Mouse (Mus musculus): ENCODE data around the gene Cngb1. TPM values are rescaled to one million over a fixed set of nuclear protein-coding genes. Genes with fewer than 3 reads are reported as not detected.
"Not testable (repeated sequence)": the region's sequence is repeated elsewhere in the genome, so short reads cannot be mapped to it uniquely, and the experiment has no call there.

Gene Cngb1
- polyA plus RNA-seq, 1 experiment, result 0.46 TPM

DNA sequence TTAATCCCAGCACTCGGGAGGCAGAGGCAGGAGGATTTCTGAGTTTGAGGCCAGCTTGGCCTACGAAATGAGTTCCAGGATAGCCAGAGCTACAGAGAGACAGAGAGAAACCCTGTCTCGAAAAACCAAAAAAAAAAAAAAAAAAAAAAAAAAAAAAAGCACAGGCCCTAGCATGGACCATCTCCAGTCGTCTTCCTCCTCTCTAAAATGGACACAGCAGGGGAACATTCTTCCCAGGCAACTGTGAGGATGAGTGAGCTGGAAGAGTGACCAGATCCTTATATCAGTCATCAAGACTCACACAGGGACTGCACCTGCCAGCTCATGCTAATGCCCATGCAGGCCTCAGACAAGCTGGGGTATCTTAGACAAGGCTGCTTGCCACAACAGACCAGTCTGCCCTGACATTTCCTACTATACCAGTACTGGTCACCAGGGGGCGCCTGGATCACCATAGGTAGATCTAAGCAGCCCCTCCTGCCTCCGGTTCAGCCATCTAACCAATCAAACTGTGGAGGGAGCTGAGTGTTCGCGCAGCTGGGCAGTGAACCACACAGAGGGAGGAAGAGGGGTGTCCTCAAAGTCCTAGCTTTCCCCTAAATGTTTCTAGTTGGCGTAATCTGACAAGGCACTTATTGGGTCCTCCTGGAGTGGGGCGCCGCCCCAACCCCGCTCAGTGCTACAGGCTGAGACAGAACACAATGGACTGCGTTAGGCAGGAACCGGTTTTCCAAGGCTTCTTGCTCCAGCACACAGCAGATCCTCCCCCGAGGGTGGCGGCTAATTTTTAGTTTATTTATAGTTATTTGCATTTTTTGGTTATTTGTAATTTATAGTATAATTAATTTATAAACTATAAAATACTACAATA, 51.6 kb downstream of the Cngb1 start:
- DNase-seq (ENCODE audit: extremely low spot score in 1 of 2, low spot score in 1 of 2), result peak; percentile 95 to 100

DNA sequence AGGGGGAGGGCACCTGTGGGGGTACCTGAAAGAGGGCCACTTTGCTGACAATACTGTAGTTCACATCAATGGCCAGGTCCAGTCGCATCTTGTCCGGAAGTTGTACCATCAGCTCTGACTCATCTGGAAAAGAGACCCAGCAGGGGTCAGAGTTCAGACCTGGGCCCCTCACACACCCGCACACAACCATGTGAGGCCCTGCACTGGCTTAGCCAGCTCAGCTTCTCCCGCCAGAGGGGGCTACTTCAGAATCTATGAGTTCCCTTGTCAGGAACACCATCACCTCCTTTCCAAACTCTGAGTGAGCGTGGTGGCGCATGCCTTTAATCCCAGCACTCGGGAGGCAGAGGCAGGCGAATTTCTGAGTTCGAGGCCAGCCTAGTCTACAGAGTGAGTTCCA, 54.3 kb downstream of the Cngb1 start:
- DNase-seq (ENCODE audit: extremely low spot score in 1 of 2, low spot score in 1 of 2), result no peak

DNA sequence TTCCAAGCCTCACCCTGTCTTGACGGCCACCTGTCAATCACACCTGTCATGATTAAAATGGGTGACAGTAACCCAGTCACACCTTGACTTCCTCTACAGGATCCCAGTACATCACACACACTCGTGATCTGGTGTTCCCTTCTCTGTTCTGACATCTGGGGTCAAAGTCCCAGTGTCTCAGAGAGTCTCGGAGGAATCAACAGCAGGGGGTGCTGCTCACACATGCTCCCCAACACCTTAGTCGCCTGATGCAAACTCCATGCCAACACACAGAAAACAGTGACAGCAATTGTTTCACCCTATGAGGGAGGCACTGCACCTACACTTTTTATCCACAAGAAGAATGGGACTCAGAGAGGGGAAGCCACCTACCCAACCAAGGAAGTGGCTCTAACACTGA, 56.5 kb downstream of the Cngb1 start:
- DNase-seq (ENCODE audit: extremely low spot score in 1 of 2, low spot score in 1 of 2), result no peak

DNA sequence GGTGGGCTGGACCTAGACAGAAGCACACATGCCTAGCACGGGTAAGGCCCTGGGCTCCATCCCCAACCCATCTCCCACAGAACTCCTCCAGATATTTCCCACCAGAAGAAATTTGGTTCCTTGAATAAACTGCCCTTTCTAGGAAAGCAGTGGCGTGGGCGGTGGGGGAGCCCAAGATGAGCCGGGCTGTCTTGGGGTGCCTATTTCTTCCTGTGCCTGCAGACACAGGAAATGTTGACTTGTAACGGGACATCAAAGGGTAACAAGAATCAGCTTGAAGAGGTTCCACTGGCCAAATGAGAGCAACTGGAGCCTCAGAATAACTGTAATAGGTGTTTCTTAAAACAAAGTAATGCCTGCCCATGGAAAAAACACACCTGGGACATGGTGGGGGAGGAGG, 59.1 kb downstream of the Cngb1 start:
- DNase-seq (ENCODE audit: extremely low spot score in 1 of 2, low spot score in 1 of 2), result no peak

DNA sequence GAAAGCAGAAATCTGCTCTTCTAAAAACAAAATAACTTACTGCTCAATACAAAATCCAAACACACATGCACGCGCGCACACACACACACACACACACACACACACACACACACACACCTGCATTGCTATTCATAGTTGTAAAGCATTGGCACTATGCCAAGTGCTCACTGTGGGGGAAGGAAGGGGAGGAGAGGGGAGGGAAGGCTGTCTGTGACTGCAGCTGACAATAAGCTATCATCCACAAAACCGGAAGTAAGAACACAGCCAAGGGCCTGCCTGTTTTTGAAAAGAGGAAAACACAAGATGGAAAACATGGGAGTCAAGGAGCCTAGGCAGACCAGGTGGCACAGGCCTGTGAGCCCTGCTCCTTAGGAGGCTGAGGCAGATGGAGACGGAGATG, 61.2 kb downstream of the Cngb1 start:
- peak in 1 of 2 experiments; percentile 21 for DNase-seq (ENCODE audit: extremely low spot score in 1 of 2, low spot score in 1 of 2)

DNA sequence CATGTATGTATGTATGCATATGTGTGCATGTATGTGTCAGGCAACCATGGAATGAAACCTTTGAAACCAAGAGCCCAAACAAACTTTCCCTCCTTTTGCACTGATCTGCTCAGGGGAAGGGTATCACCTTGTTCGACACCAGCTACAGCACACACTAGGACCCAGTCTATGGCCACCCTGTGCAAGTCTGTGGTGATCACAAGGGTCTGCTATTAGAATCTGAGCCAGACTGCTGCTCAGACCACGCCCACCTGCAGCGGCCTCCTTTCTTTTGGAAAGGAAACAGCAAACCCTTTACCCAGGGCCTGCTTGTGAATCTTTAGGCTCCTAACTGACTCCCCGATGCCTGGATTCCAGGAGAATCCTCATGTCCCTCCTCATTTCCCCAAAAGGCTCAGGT, 62.5 kb downstream of the Cngb1 start:
- no peak for DNase-seq (ENCODE audit: extremely low spot score in 1 of 2, low spot score in 1 of 2)

DNA sequence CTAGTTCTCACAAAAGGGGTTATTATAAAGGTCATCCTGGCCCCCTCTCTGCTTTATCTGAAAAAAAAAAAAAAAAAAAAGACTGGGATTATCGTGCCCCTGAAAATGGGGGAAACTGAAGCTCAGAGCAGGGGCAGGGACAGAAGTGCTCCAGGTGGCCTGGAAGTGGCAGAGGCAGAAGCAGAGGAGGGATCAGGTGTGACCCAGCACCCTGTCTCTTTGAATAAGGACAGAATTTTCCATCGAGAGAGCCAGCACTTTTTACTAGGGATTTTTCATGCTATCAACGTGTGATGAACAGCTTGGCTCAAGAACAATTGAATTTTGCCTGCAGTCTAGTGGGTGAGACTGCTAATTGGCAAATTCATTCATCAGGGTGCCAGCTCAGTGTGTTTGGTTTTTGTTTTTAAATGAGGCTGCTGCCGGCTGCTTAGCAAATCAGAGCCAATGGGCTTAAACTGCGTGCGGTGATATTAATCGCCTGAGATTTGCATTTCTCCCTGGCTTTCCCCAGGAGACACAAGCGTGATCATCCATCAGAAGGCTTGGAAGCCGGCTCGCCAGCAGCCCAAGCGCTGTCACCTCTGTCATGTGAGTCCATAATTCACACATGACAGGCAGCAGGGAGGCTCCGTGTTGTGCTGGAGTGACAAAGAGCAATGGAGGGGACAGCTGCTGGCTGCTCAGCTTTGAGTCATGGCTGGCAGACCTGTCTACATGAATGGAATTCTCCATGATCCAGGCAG, 63.4 kb downstream of the Cngb1 start:
- DNase-seq (ENCODE audit: extremely low spot score in 1 of 2, low spot score in 1 of 2), result peak in 1 of 2 experiments; percentile 55

DNA sequence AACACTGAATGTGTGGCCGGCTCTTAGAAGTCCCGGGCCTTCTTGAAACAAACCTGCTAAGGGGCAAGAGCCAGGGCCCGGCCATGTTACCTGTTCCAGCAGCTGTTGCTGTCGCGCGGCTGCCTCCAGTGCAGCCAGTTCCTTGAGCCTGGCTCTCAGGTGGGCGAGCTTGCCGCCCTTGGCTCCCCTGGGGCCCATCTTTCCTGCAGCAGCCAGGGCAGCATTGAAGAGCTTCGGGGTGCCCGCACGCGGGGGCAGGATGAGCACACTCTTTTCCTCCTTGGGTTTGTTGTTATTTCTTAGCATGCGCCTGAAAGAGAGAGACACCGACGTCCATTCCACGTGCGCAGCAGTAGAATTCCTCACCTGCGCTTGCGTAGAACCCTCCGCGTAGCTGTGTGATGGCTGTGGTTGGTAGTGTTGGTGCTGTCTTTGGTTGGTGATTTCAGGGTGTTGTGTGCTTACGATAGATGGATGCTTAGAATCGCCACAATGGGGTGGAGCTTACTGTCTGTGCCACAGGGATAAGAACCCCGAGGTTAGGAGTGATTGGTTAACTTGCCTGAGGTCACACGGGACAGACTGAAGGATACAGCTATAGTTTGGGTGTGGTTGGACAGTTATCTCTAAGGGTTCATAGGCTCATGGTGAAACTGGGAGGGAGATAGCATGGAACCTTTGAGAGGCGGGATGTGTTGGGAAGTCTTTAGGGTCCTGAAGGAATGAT, 64.1 kb downstream of the Cngb1 start:
- DNase-seq (ENCODE audit: extremely low spot score in 1 of 2, low spot score in 1 of 2), result no peak

DNA sequence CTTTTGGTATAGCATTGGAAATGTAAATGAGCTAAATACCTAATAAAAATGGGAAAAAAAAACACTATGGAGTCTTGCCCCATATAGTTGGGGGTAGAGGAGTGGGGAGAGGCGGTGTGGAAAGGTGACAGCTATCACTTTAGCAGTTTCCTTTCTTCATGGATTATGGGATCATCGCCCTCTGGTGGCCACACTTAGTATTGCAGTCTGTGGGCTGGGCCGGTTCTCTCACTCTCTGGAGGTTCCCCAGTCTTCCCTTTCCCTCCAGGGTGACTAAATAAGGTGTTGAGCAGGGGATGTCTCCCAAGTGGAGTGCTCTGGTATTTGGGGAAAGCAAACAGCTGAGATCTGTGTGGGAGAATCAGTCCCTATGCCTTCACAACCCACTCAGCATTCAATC, 70.7 kb downstream of the Cngb1 start:
- peak; percentile 30 to 89 for DNase-seq (ENCODE audit: extremely low spot score in 1 of 2, low spot score in 1 of 2)

DNA sequence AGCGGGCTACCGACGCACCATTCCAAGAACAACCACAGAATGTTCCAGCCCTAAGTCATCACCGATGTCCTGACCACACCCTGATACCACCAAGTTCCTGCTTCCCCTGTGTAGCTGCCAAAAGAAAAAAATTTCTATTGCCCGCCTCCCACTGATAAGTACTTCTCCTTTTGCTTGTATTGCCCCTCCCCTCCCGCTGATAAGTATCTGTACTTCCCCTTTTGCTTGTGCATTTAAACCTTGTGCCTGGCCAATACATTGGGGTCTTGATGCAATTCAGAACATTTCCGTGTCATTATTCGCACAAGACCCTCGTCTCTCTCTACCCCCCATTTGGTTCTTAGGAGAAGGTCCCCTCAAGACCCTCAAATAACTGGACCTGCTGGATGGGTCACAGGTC, 76.3 kb downstream of the Cngb1 start:
- DNase-seq (ENCODE audit: extremely low spot score in 1 of 2, low spot score in 1 of 2), result not testable (repeated sequence)

DNA sequence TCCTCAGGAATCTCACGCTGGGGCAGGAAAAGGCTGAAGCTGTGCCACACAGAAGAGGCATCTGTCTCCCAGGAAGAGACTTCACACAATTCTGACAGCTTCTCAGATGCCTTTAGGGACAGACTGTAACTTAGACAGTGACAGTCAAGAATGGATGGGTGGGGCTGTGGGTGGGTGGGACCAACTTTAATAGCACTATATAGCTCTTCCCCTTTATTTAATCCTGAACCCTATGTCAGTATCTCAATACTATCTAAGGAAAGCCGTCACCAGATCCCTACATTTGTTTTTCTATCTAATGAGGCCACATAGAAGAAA, 79.3 kb downstream of the Cngb1 start:
- no peak for DNase-seq (ENCODE audit: extremely low spot score in 1 of 2, low spot score in 1 of 2)

DNA sequence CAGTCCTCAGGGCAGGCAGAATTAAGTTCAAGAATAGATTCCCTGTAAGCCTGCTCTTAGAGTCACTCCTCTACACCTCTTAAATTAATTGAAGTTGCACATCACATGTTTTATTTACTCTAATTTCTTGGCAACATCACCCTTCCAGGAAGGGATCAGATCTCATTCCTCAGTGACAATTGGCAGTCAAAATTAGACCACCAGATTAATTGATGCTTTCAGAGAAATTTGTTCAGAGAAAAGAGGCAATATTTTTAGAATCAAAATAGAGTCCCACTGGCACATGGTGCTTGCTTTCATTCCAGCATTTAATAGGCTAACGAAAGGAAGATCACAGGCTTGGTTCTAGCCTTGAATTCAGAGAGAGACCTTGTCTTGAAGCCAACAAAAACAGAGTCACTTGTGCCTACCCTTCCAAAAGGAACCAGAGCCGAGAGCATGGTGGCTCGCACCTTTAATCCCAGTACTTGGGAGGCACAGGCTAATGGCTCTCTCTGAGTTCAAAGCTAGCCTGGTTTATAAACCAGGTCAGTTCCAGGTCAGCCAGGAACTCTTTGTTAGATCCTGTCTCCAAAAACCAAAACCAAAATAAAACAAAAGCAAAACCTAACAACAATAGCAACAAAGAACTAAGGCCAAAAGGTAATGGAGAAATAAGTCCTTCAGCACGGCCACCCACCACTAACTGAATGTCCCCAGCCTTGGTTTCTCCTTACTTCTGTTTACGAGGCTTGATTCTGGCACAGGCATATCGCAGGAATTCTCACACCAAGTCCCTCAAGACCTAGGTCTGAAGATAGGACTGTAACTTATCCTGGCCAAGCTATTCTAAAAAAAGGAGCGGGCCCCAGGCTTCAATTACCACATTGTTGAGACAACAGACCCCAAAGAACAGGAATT, 79.9 kb downstream of the Cngb1 start:
- DNase-seq (ENCODE audit: extremely low spot score in 1 of 2, low spot score in 1 of 2), result no peak

DNA sequence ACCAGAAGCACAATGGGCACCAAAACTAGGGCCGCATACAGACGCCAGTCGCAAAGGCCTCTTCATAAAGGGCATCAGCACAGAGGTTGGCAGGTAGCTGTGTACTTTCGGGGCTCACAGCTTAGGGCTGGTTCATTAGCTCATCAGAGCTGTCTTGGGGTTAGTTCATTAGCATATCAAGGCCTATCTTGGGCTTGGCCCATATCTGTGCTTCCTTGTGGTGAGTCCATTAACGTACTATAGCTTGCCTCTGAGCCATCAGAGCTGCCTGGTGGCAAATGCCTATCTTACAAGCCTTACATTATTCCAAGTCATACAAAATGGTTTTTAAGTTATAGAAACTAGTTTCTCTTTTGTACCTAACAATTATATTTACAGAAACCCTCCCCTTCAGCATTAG, 82.4 kb downstream of the Cngb1 start:
- DNase-seq (ENCODE audit: extremely low spot score in 1 of 2, low spot score in 1 of 2), result no peak

DNA sequence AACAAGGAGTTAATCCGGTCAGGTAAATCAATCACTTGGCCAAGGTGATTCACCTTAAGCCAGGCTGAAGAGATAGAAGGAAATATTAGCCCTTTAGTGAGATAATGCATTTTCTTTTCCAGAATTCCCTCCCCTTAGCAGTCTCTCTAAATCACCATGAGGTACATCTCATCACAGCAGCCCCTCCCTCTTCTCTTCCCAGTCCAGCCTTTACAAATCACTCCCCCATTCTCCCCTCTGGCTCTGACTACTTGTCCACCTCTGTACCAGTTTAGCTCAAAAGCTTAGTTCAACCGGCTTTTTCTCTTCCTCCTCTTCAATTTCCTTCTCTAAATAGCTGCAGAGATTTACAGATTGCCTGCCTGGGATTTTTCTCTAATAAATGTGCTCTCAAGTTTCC, 85.3 kb downstream of the Cngb1 start:
- no peak for DNase-seq (ENCODE audit: extremely low spot score in 1 of 2, low spot score in 1 of 2)

DNA sequence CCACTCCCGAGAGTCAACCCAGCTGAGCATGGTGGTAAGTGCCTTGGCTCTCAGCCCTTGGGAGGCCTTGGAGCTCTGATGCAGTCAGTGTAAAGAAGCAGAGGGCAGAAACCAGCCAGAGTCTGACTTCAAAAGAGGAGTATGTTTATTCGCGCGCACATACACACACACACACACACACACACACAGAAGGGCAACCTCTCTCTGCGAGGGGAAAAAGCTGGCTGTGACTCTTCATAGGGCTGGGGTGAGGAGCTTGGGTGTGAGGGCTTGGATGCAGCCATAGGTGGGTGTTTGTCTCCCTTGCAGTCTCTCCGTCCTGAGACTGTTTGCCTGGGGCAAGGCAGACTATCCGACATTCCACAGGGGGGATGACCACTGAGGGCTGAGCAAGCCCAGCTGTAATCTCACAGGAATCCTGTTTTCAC, 85.8 kb downstream of the Cngb1 start:
- DNase-seq (ENCODE audit: extremely low spot score in 1 of 2, low spot score in 1 of 2), result no peak

DNA sequence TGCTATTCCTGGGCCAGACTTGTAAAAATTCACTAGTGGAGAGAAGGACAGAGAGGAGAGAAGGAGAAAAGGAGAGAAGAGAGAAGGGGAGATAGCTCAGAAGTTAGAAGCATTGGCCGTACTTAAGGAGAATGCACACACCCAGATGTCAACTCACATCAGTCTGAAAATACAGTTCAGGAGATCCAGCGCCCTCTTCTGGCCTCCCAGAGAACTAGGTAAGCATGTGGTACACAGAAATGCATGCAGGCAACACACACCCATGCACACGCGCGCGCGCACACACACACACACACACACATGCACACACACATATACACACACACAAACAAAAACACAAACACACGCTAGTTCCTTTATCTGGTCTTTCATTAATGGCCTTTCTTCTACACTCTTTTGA, 86.8 kb downstream of the Cngb1 start:
- no peak for DNase-seq (ENCODE audit: extremely low spot score in 1 of 2, low spot score in 1 of 2)

DNA sequence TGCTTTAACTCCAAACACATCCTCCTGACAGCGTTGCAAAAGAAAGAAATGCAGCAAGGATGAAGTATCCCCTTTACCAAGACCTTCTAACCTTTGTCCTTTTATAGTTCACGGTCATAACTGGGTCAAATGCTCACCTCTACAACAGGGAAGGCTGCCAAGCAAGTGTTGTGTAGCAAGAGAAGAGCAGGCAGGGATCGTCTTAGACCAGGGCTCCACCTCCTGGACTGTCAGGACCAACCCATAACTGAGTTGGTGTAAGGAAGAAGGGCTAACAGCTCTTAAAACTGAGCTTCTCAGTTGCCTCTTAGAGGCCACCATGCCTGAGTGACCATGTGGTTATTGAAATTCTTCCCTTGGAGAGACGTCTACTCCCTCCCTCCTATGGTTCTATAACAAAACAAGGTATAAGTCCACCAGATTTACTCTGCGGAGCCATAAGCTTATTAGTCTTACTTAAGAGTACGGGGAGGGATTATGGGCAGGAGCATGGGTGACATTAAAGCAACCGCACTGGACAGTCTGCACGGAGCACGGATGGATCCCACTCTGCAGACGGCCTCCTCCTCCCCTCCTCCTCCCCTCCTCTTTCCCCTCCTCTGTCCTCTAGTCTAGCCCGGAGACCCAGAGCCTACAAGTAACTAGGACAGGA, 90.5 kb downstream of the Cngb1 start:
- DNase-seq (ENCODE audit: extremely low spot score in 1 of 2, low spot score in 1 of 2), result no peak

DNA sequence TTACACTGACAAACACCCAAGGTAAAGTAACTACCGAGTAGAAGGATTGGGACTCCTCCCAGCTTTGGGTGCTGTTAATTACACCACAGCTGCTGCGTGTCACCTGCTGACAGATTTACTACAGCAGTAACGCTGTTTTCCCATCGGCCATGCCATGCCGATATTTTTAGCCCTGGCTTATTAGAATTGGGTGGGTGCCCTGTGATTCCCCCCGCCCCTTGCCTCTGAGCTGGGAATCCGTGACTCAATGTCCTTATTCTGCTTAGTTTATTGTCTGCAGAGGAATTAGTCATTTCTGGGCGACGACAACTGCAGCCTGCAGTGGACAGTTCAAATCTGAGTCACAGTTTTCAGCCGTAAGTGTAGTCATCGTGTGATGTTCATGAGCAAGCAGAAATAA, 96.5 kb downstream of the Cngb1 start:
- peak in 1 of 2 experiments; percentile 28 for DNase-seq (ENCODE audit: extremely low spot score in 1 of 2, low spot score in 1 of 2)

DNA sequence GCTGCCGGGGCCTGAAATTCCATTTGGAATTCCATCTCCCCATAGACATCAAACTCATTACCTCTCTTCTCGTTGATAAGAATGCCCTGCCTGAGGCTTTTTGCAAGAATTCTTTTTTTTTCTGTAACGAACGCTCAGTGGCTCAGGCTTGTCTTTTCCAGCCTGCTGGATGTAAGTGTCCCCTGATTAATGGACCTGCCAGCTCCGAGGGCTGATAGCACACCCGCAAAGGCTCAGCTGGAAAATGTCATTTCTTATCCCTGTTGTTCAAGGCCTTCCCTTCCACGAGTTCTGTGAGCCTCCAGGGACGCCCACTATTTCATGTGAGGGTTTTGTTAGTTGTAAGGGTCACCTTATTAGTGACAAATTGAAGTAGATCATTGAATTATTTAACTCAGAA, 100.4 kb downstream of the Cngb1 start:
- no peak for DNase-seq (ENCODE audit: extremely low spot score in 1 of 2, low spot score in 1 of 2)

DNA sequence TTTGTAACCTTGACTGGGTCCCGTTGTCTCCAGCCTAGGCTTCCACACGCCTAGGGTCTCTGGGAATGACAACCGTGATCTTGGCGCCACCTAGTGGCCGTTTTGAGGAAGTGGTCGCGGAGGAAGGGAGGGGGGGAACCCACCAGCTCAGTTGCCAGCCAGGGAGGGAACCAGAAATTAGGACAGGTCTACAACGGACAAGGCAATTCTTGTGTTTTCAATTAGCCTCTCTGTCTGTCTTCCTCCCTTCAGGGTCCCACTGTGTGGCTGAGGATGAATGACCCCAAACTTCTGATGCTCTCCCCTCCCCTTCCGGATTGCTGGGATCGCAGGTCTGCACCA, 102.4 kb downstream of the Cngb1 start:
- peak in 1 of 2 experiments; percentile 86 for DNase-seq (ENCODE audit: extremely low spot score in 1 of 2, low spot score in 1 of 2)

Data from frontal cortex, adult 2 months (tissue).